Mouse (Mus musculus) right cerebral cortex, postnatal 10 days (tissue): ENCODE data around the gene Ift122.
A peak's percentile ranks its signal among the peaks of the same experiment; 100 is the strongest.
"Not testable (repeated sequence)": the region's sequence is repeated elsewhere in the genome, so short reads cannot be mapped to it uniquely, and the experiment has no call there.

Experiments
- DNase-seq, 2 experiments: peaks; one replicate each; pipeline ENCODE4 v3.0.0; 2021; ENCODE audit warnings: low spot score in 2 of 2

Gene Ift122

DNA sequence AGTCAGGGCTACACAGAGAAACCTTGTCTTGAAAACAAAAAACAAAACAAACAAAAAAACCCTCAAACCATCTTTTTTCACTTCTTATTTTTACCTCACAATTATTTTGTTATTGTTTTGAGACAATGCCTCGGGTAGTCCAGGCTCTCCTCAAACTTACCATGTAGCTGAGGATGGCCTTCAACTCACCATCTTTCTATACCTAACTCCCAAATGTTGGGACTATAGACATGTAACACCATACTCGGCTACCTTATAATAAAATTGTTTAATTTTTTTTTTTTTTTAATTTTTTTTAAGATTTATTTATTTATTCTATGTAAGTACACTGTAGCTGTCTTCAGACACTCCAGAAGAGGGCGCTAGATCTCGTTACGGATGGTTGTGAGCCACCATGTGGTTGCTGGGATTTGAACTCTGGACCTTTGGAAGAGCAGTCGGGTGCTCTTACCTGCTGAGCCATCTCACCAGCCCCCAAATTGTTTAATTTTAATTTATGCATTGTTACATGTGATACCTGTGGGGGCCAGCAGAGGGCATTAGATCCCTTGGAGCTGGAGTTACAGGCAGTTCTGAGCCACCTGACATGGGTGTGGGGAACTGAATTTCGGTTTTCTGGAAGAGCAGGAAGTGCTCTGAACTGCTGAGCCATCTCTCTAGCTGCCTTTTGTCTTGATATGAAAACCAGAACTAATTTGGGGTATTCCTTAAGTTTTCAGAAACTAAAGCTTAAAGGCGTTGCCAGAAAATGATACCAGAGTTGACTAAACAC is 6.4 kb upstream of the Ift122 start:
- DNase-seq: peak; percentile 63 to 65

DNA sequence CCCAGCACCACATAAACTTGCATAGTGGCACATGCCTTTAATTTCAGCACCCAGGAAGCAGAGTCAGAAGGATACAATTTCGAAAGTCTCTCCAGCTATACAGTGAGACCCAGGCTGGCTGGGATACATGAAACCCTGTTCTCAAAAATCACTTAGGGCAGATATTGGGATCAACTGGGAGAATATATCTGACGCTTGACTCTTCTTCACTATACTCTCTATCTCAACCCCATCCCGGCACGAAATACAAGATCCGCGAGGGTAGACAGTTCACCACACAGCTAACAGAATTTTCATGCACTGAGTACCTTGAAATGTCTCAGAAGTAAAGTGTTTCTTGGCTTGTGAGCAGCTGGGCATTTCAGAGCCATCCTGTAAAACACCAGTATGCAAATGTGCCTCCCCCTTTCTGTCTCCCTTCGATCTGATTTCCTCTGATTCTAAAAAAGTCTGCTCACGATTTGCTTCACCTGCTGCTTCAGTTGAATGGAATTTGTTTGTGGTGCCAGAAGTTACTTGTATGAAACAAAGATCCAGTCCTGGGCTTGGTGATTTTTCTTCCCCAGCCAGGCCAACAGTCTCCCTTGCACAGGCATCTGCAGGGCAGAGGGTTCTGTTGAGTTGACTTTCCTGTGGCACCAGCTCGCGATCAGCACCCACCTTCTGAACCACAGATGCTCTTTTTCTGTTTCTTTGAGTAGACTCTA is 4.5 kb upstream of the Ift122 start:
- DNase-seq: no peak

DNA sequence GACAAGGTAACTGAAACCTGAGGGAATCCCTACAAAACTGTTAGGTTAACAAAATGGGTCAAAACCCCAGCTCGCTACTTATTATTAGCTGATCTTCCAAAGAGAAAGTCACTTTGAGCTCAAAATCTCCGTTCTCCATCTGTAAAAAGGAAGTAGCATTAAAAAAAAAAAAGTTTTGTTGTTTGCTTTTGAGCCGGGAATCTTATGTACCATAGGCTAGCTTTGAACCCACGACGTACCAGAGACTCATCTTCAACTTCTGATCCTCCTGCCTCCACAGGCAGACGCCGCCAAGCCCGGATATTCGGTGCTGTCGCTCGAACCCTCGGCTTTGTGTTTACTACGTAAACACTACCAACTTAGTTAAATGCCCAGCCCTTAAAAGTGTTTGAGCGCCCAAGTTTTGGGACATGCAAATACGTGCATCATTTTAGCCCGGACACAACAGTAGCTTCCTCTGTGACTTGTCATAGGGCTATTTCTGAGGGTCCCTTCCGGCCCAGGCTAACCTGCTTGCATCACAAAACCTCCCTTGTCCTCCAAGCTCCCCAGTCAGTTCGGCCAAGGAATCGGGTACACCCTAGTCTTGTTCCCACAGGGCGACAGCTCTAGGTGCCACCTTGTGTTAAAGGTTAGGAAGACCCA is 702 bp upstream of the Ift122 start:
- DNase-seq: peak in 1 of 2 experiments; percentile 33

DNA sequence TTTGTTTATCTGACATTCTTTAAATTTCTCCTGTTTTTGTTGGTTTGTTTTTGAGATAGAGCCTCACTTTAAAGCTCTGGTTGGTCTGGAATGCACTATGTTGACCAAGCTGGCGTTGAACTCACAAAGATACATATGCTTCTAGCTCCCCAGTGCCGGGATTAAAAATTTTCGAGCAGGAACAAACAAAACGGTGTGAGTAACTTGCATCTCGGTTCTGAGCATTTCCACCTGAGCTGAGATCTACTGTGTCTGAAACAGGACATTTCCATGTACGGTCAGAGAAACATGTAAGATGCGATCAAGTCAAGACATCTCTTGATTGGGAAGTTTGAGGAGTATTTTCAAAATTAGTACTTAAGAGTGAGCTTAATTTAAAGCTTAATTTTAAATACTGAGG is 715 bp downstream of the Ift122 start:
- DNase-seq: no peak

DNA sequence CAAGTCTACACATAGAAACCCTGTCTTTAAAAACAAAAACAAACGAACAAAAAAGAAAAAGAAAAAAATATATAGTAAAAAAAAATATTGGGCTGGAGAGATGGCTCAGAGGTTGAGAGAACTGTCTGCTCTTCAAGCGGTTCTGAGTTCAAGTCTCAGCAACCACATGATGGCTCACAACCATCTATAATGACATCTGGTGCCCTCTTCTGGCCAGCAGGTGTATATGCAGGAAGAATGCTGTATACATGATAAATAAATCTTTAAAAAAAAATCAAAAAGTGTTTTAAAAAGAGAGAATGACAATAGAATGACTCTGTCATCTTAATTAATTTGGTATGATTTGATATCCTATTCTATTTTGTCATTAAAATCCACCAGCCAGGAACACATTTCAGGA is 1.2 kb downstream of the Ift122 start:
- DNase-seq: no peak

DNA sequence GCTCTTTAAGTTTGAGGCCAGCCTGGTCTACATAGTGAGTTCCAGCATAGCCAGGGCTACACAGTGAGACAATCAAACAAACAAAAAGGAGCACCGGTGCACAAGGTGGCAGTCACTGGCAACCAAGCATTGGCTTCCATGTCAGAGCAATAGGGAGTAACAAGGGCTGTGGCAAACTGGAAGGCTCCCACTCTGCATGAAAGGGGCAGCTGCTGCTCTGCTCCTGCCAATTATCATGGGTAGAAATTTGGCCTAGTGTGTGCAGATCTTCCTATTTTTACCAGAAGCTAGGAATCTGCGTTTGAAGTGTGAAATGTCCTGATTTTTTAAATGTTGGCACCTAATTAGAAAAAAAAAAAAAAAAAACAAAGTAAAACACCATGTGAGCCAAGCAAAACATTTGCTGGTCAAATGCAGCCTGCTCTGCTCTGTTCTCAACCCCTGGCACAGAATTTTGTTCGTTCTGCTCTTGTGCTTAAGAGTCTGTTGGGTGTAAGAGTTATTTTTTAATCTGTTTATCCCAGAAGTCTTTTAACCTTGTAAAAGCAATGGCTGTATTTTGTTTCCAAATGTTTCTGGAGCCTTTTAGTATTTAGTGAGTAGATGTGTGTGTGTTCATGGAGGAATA is 2.6 kb downstream of the Ift122 start:
- no peak for DNase-seq

DNA sequence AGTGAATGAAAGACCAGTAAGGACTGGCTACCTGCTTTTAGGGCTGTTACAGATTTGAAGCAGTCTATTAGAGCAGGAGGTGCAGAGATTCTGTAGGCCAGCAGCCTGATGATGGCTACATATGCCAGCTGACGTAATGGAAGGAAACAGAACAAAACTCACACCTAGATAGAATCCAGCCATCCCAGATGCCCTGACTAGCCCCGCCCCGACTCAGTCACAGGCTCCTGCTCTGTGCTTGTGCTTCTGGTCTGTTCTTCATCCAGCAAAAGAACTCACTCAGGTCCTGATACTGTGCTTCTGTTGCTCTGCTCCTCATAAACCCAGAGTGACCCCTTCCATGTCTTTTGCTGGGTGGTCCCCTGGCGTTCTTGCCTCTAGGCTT is 3.1 kb downstream of the Ift122 start:
- no peak for DNase-seq

DNA sequence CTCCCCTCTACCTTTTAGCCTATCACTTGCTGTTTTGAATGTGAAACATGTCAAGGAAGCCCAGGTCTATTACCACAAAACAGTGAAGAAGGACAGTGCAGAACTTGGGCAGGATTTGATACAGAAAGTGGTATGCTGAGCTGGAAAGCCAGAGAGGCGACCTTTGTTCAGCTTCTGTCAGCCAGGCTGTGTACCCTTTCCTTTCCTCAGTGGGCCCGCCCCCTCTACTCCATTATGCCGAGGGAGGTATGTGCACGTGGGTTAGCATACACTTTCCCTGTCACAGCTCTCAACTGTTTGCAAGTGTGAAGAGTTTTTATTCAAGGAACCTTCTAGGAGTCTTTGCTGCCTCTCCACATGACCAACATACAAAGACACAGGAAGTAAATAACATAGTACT is 6.0 kb downstream of the Ift122 start:
- DNase-seq: no peak

DNA sequence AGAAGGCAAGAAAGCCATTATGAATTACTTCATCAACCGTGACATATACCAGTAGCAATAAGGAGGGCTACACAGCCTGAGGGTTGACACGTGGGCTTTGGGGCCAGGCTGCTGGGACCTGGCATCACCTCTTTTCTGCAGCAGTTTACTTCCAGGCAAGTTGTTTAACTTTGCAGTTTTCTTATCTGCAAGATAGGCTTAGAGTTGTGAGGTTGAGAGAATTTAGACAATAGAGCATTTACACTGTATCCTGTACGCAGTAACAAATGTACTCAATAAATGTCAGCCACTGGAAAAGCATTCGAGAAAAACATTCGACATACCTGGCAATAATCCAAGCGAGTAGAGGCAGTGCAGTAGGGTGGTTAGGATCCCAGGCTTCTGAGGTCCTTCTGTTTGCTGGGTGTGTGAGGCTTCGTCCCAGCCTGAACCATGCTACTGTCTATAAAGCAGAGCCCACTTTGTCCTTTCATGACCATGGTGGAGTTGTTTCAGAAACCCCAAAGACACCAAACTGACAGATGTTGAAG is 6.8 kb downstream of the Ift122 start:
- no peak for DNase-seq

DNA sequence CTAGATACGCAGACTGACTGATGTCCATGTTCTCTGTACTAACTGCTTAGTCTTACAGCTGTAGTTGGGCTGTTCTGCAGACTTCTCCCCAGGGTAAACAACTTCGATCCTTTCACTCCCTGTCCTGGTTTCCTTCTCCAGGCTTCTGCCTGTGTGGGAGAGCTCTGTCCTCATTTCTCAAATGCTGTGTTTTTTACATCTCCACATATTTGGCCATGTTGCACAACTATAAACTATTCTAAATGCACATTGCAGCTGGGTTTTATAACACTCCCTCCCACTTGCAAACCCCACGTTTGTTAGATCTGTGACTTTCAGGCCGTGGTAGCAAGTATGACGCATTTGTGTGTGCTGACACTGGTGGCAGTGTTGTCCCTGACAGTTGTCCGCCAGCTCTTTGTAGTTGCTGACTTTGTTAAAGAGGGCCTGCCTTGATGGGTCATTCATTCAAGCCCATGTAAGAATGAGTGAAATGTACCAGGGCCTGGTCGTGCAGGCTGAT is 10.1 kb downstream of the Ift122 start:
- DNase-seq: peak in 1 of 2 experiments; percentile 66

DNA sequence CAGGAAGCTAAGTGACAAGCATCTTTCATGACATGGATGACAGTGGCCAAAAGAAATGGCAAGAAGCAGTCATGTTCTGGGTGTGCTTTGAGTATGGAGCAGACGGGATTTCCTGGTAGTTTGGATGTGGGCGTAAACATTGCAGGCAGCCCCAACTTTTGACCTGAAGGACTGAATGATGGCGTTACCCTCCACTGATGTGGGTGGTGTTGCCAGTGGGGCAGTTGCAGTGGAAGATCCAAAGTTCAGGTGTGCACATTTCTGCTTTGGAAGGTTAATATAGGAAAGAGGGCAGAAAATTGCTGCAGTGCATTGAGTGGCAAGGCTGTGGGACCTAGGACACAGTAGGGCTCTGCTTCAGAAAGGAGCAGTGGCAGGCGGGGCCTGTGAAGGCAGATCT is 12.0 kb downstream of the Ift122 start:
- DNase-seq: no peak

DNA sequence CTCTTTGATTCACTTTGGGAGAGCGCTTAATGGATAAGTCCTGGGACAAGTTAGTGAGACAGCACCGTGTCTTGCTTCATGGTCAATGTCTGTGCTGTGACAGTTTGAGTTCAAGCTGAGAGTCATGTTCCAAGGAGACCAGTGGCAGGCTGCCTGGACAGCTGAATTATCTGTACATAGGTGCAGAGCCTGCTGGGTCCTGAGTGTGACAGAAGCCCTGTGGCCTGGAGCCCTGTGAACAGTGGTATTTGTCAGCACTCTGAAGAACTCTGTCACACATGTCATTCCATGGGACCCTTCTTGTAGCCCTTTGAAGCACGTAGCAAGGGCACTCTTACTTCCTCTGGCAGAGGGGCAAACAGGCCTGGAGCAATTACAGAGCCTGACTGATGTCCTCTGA is 13.9 kb downstream of the Ift122 start:
- not testable (repeated sequence) for DNase-seq

DNA sequence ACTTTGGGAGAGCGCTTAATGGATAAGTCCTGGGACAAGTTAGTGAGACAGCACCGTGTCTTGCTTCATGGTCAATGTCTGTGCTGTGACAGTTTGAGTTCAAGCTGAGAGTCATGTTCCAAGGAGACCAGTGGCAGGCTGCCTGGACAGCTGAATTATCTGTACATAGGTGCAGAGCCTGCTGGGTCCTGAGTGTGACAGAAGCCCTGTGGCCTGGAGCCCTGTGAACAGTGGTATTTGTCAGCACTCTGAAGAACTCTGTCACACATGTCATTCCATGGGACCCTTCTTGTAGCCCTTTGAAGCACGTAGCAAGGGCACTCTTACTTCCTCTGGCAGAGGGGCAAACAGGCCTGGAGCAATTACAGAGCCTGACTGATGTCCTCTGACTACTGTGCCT is 18.0 kb downstream of the Ift122 start:
- DNase-seq: not testable (repeated sequence)

DNA sequence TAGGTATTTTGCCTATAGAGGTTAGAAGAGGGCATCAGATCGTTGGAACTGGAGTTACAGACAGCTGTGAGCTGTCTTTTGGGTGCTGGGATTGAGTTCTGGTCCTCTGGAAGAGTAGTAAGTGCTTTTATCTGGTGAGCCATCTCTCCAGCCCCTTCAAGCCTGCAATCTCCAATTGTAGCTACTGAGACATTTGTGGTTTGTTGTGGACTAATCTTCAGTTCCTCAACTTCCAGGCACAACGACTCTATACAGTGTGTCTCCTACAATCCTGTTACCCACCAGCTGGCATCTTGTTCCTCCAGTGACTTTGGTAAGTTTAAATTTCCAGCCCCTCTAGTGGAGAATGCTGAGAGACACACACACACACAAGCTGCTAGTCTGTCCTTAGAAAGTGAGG is 24.0 kb downstream of the Ift122 start:
- DNase-seq: no peak

DNA sequence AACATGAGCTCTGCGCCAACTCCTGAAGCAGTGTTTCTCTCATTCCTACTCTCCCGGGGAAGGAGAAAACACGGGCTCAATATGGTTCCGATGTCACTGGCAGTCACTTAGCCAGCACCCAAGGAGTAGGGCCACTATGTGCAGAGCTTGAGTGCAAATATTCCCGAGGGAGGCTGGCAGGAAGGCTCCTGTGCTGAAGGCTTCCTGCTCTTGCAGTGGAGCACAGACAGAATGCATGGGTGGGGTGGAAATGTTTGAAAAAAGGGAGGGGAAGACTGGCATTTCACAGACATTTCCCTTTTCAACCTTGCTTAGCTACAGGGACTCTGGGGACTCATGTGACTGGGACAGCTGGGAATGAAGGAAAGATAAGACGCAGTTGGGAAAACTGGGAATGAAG is 25.4 kb downstream of the Ift122 start:
- DNase-seq: no peak

DNA sequence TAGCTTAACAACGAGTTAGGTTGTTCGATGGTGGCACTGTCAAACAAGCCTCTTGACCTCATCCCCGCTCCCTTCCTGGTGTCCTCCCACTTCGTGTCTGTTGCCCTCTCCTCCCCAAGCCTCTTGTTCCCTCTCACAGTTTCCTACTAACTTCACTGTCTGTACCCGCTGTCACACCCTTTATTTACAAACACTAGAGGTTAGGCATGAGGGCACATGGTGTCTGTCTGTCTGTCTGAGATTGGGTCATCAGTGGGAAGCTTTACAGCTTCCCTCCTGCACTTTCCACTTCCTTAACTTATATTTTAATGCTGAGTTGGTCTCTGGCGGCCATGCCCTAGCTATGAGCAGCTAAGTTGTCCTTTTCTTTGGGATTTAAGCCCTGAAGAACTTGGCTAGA is 26.5 kb downstream of the Ift122 start:
- no peak for DNase-seq

DNA sequence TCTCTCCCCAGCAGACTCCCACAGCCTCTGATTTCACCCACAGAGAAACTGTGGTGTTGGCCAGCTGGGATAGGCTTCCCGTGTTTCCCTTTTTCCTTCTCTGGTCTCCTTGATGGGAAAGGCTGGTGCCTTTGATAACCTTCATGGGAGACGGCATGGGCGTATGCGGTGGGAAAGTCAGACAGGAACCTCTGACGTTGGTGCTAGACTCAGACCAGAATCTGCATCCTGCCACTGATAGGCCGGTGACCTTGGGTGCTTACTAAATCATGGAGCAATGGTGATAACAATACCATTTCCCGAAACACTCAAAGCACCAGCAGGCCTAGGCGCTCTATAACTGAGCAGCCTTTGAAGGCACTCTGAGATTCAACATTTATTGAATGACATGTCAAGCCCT is 27.5 kb downstream of the Ift122 start:
- no peak for DNase-seq

DNA sequence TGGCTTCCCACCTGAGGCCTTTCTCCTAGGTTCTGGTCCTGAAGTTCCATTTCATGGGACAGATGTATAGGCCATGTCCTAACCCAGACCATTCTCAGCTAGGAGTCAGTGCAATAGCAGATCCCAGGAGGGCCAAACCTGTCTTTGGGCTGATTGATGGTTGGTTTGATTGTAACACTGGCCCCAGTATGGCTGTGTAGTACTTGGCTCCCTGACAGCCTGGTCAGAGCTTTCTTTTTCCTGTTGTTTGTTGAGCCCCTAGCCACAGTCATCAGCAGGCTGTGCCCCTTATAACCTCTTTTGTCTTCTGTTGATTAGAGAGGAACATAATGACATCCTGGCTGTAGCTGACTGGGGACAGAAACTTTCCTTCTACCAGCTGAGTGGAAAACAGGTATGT is 30.7 kb downstream of the Ift122 start:
- DNase-seq: no peak

DNA sequence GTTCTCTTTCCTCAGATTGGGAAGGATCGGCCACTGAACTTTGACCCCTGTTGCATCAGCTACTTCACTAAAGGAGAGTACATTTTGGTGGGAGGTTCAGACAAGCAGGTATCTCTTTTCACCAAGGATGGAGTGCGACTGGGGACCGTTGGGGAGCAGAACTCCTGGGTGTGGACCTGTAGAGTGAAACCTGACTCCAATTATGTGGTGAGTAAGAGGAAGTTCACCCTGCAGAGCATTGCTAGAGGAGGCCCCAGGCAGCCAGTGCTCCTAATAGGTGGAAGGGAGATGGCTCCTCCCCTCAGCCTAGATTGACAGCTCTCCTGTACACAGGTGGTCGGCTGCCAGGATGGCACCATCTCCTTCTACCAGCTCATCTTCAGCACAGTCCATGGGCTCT is 33.6 kb downstream of the Ift122 start:
- no peak for DNase-seq

DNA sequence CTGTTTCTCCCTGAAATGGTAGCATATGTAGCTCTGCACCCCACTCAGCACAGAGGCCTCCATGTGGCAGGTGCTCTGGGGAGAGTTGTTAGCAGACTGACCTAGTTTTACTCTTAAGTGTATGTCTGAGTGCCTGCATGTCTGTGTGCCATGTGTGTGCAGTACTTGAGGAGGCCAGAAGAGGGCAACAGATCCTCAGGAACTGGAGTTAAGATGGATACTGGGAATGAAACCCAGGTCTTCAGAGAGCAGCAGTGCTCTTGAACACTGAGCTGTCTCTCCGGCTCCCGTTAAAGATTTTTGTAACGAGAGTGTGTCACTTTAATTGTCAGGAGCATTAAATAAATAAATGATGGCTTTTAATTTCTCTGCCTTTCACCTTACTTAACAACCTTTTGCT is 35.0 kb downstream of the Ift122 start:
- DNase-seq: peak in 1 of 2 experiments; percentile 50

DNA sequence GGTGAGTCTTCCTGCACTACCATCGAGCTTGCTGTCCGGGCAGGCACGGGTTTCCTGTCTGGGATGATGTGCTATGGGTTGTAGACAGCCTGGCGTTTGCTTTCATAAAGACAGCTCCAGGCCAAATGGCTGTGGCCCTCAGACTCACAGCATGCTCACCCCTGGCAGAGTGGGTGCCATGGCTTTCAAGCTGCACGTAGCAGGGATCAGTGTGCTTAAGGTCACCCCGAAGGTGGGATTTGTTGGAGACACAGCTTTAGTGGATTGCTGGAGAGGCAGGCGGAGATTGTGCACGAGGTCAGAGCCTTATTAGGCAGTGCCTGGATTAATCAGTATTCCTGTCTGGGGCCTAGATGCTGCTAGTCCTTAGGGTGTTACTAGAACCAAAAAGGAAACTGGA is 37.3 kb downstream of the Ift122 start:
- peak in 1 of 2 experiments; percentile 42 for DNase-seq

DNA sequence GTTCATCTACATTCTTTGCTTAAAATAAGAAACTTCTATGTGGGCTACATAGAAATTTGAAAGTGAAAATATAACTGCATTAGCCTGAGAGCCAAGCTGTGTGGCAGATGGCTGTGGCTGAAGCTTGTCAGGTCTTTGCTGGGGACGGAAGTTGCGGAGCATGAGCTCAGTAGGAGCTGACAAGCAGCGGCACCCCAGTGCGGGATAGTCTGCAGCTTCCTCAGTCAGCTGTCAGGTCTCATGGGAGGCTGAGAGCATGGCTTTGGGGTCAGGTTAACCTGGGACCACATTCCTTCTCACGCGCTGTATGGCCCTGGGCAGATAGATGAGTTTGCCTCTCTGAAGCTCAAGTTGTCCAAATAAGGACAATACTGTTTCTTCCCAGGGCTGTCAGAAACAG is 37.8 kb downstream of the Ift122 start:
- peak; percentile 75 to 88 for DNase-seq
